Mouse (Mus musculus): ENCODE measurements around the gene 6030445D17Rik.

DNA sequence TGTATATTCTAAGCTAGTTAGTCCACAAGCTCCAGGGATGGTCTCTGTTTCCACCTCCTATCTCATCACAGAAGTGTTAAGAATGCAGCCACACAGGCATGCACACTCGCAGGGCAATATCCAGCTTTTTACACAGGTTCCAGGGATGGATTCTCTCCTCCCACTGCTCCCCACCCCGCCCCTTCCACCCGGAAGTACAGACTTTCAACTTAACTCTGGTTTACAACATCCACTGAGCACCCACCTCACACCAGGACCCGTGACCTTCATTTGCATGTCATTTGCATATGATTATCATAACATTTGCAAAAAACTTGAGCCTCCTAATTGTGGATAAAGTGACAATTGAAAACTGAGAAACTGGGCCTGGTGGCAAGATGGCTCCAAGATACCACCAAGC, 17.5 kb upstream of the 6030445D17Rik start:
- TF ChIP-seq CTCF (IDR thresholded peaks at IDR 0.05; ENCODE audit: control insufficient read depth, insufficient read depth, insufficient read length) (no peak), MAX (IDR thresholded peaks at IDR 0.05) (no peak), MYOD1 (IDR thresholded peaks at IDR 0.05; ENCODE audit: control insufficient read depth, insufficient read length, low read depth) (no peak), USF1 (IDR thresholded peaks at IDR 0.05; ENCODE audit: low read depth) (no peak), CEBPB (IDR thresholded peaks at IDR 0.05; ENCODE audit: low read depth) (no peak), FOSL1 (IDR thresholded peaks at IDR 0.05; ENCODE audit: insufficient read depth, low read length, poor library complexity, severe bottlenecking) (no peak), MYOG (IDR thresholded peaks at IDR 0.05; ENCODE audit: control insufficient read depth, extremely low read depth, insufficient read length) (no peak)
